Mouse (Mus musculus) thymus, postnatal 0 days (tissue): Measurements from ENCODE around the gene Mrps2. TPM values are rescaled to one million over a fixed set of nuclear protein-coding genes. Genes with fewer than 3 reads are reported as not detected.
"Not testable (repeated sequence)": the region's sequence is repeated elsewhere in the genome, so short reads cannot be mapped to it uniquely, and the experiment has no call there.

Source experiments
- DNase-seq: peaks from one replicate; pipeline ENCODE4 v3.0.0-alpha.2; 2015; ENCODE audit warnings: low spot score
- polyA plus RNA-seq: library from polyadenylated mRNA; unstranded; fragments of >200 nt; fragmentation: Nextera tagmentation; extraction: Ambion mirVana; gene quantifications from 2 replicates; pipeline ENCODE4 v1.2.1, GENCODE M21; 2015

The Mrps2 gene
- polyA plus RNA-seq, 1 experiment from 2014 or later = 34.4 TPM

- DNase-seq = not testable (repeated sequence)
Observed at GRCm38 (mm10) chr2:28472011-28472410, 4.1 kb downstream of the Mrps2 start.

DNA sequence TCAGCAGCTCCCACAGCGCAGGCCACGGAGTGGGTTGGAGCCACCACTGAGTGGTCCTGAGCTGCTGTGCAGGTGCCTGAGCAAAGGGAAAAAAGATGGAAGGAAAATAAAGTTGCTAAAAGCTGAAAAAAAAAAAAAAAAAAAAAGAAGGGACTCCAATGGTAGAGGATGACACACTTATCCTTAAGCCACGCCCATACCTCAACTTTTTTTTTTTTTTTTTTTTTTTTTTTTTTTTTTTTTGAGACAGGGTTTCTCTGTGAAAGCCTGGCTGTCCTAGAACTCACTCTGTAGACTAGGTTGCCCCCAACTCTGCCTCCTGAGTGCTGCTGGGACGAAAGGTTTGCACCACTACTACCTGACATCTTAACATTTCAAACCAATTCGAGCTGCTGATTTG, 10.1 kb downstream of the Mrps2 start:
- not testable (repeated sequence) for DNase-seq

GRCm38 (mm10) chr2:28479208-28480204, 11.6 kb downstream of the Mrps2 start:
- DNase-seq = no peak

DNA sequence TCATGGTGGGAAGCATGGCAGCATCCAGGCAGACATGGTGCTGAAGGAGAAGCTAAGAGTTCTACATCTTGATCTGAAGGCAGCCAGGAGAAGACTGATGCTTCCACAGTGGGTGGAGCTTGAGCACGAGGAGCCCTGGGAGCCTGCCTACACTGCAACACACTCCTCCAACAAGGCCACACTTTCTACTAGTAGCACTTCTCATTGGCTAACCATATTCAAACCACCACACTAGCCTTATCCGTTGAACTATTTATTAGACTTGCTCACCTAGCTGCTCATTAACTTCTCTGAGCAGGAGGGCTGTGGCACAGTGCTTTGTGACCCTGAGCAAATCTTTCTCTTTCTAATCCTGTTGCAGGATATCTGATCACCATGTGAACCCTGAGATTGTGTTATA, 16.0 kb downstream of the Mrps2 start:
- DNase-seq = no peak

DNA sequence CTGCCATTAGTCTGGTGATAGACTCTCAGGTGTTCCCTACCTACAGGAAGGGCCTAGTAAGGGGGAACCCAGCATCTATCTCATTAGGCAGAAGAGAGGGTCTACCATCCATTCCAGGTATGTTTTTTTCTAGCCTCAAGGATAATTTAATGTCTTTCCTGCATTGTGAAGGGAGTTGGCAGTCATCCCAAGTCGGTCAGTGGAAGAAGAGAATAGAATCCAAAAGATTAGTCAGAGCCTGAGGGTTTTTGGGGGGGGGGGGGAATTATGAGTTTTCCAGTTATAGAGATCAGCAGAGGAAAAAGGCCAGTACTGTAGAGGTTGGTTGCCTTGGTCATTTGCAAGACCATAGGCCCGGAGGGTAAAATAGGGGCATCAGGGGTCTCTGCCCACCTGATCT, 26.7 kb downstream of the Mrps2 start:
- DNase-seq = no peak

GRCm38 (mm10) chr2:28495207-28495756, 27.4 kb downstream of the Mrps2 start:
- no peak for DNase-seq

DNA sequence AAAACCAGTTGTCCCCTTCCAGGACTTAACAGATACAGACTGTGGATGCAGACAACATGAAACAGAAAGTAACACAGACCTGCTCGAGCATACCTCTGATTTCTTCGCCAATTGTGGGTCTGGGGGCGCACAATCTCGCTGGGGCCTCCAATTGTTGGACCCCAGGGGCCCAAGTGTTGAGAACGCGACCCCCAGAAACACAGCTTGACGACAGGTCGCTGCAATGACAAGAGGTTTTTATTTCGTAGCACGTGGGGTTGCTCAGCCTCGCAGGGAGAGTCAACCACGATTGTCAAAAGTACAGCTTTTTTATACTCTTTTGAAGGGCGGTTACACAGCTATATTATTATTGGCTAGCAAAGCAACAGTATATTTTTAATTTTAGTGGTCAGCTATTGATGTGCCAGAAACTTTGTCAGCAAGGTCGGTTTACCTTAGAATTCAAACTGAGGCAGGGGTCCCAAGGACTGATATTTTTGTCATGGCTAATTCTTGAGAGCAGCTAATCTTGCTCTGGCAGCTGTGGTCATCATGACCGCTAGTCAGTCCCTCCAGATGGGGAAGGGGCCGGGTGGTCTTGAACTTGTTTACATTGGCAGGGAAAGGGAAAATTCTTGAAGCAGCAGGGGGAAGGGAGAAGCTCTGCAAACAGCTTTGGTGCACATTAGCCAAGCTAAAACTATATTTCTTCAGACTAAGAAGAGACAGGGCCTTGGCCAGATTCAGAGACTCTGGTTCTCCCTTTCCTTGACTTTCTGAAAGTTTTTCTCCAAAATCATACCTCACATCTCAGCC, 28.1 kb downstream of the Mrps2 start:
- DNase-seq = no peak

- DNase-seq = no peak
Observed at GRCm38 (mm10) chr2:28496671-28497070, 28.8 kb downstream of the Mrps2 start, which contains the start of gene Gbgt1. Gene Gbgt1, plus strand, starts transcription at chr2:28496891.

- DNase-seq = no peak
Observed at GRCm38 (mm10) chr2:28497561-28497960, 29.7 kb downstream of the Mrps2 start.

DNA sequence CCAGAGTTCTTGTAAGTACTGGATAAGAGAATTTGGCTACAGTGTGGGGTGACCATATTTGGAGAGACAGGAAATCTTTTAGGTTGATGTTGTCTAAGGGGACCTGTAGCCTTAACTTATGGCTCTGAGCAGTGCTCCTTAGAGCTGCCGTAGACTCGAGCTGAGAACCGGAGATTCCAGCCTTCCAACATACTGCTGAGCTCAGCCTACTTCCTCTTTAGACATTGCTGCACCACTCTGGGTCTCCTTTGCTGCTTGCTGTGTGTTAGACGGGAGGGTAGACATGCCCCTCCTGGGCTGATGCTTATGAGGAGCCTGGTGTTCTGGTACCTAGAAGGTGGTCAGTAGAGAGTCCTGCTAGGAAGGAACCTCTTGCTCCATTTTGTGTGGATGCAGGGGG, 30.6 kb downstream of the Mrps2 start:
- DNase-seq = no peak

DNA sequence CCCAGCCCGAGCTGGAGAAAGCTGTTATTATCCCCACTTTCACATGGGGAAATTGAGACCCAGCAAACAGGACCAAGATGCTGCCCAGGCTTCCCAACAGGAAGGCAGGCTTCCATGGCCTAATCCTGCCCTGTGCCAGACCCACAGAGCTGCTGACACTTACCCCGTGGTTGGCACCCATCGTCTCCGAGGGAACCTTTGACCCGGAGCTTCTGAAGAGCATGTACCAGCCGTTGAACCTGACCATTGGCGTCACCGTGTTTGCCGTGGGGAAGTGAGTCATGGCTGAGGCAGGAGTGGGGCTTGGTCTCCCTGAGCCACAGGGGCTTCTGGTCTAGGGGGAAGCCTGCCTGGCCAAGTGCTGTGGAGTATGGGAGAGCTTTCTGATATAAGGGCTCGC, 35.1 kb downstream of the Mrps2 start:
- DNase-seq = no peak

DNA sequence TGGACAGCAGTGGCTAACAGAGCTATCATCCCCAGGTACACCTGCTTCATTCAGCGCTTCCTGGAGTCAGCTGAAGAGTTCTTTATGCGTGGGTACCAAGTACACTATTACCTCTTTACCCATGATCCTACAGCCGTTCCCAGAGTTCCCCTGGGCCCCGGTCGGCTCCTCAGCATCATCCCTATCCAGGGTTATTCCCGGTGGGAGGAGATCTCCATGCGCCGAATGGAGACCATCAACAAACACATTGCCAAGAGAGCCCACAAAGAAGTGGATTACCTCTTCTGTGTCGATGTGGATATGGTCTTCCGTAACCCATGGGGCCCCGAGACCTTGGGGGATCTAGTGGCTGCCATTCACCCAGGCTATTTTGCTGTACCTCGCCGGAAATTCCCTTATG, 36.8 kb downstream of the Mrps2 start:
- DNase-seq = no peak

DNA sequence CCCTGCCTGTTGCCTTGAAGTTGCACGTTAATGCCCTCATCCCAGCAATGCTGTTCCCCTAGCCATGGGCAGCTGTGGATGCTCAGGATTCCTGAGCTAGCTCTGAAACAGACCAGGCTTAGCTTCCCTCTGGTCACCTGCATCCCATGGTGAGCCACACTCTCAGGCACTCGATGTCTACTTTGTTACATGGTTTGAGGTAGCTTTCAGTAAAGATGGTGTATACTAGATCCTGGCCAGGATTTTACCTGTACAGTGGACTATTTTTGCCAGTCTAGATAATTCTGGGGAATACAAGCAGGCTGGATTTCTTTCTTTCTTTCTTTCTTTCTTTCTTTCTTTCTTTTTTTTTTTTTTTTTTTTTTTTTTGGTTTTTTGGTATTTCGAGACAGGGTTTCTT, 37.9 kb downstream of the Mrps2 start, which contains the start of gene Gm10134:
Gene Gm10134, plus strand, starts transcription at position 301 of the 400 bp plus-strand sequence.
- no peak for DNase-seq

- DNase-seq = no peak
Observed at GRCm38 (mm10) chr2:28506291-28506690, 38.4 kb downstream of the Mrps2 start.

- DNase-seq = not testable (repeated sequence)
Observed at GRCm38 (mm10) chr2:28511600-28511999, 43.7 kb downstream of the Mrps2 start.

DNA sequence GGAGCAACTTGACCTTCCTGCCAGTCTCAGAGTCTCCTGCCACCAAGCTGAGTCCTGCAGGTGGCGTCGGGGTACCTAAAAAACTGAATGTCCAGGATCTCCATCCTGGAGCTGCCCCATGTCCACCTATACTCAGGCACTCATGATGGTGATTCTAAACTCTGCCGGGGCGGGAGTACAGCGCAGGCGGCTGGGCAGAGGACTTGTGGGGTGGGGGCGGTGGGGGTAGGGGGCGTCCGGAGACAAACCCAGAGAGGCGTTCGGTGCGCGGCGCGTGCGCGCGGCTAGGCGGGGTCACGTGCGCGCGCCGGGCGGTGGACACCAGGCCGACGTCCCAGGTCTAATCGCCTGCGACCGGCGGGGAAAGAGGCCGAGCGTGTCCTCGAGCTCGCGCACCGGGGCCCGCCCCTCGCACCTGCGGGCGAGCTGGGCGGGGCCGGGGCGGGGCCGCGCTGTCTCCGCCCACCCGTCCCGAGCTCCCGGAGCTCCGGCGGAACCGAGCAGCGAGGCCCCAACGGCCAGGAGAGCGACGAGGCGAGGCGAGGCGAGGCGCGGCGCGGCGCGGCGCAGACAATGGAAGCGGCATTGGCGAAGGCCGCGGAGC, 45.0 kb downstream of the Mrps2 start, which contains the start of gene Ralgds:
Gene Ralgds, plus strand, starts transcription at position 328 of the 604 bp plus-strand sequence.
- DNase-seq = peak; percentile 68

- DNase-seq = peak; percentile 26
Observed at GRCm38 (mm10) chr2:28513431-28514370, 45.8 kb downstream of the Mrps2 start.

DNA sequence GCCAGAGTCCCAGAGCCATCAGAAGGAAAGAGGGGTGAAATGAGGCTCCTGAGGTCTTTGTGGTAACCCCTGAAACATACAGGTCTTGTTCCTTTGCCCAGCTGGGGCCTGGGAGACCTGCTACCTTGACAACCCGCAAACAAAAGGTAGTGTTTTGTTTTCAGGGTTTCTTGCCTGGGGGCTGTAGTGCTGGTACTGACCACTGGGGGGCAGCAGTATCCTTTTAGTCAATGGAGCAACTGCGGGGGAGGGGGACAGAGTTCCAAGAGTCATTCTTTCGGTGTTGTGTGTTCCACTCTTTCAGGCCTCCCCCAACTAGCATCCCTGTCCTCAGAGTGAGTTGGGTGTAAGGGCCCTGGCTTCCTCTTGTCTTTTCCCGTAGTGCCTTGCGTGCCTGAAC, 46.6 kb downstream of the Mrps2 start:
- peak; percentile 86 for DNase-seq

- DNase-seq = peak; percentile 77
Observed at GRCm38 (mm10) chr2:28517206-28517909, 49.5 kb downstream of the Mrps2 start.
